Mouse (Mus musculus) cerebellum, adult 2 months (tissue): ENCODE results near the gene Gm20708.

Source experiments
- CTCF ChIP-seq: fragments of 200-500 bp; IDR thresholded peaks from 2 replicates; pipeline ENCODE4 v1.5.1; 2011; ENCODE audit warnings: low read depth, mild to moderate bottlenecking, control low read depth, low read length, moderate library complexity, borderline replicate concordance; ENCODE audit not compliant: insufficient read depth
- POLR2A ChIP-seq: fragments of 200-500 bp; IDR thresholded peaks from 2 replicates; pipeline ENCODE4 v1.6.1; 2011; ENCODE audit warnings: low read length, control low read depth, borderline replicate concordance; ENCODE audit not compliant: insufficient read depth

GRCm38 (mm10) chr11:117830401-117830800, 20.9 kb downstream of the Gm20708 start:
- no peak for TF ChIP-seq CTCF
- no peak for TF ChIP-seq POLR2A
